Mouse (Mus musculus): ENCODE results near the gene Iqschfp.

DNA sequence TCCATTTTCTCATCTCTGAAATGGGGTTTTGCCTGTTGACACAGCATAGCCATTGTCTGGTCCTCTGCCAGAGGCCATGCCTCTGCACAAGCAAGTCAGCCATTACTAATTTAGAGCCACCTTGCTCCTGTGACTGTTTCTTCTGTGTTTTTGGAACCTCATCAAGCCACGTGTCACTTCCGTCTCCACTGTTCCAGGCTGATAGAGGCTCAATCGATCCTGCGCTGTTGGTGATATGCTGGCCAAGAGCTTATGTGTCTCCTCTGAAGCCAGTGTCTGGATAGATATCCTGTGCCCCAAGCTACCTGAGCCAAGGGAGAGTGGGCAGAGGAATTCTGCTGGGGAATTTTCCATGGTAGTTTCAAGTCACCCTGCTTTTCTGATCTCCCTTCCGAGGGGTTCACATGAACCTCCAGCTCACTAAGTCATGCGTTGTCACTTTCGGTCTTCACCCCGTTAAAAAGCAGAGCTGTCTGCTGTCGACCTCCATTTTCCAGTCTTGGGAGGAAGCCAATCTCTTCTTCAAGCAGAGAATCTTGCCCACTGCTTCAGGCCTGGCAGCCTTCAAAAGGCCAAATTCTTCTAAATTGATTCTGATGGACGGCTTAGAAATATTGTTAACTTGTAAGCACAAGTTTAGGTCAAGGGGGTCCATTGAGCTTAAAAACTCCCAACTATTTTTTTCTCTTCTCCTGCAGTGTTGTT, 683.8 kb downstream of the Iqschfp start:
- no peak for TF ChIP-seq POLR2A (IDR thresholded peaks at IDR 0.05; ENCODE audit: control insufficient read depth, low read depth, low read length)
- no peak for TF ChIP-seq CTCF (IDR thresholded peaks at IDR 0.05; ENCODE audit: control insufficient read depth, insufficient read depth, insufficient replicate concordance, low read depth, low read length)
